ENCODE assay signal across 18 mouse cellular contexts in the genomic region with DNA sequence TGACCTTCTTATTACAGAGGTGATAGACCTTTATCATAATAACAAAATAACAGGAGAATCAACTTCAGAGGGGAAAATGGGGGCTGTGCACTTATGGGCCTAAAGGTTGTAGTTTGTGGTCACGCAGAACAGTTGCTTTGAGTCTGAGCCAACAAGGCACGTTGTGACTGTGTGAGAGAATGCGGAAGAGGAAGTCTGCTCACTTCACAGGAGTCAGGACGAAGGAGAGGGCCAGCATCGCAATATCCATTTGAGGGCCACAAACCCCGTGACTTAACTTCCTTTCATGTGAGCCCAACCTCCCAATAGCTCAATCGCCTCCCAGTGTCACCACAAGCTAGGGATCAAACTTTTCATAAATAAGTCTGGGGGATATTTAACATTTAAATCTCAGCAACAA.
DNase-seq lines count a peak whose midpoint lies in the region; ATAC-seq and TF ChIP-seq lines count a peak whose summit lies in the region.
"Had no signal": no experiment of that assay in that cellular context is flagged by ENCODE, and none has a peak within 500 bp of the region (broad histone marks: within the 10 kb centered on the region; RNA-seq: fewer than 3 reads in every experiment).

No protein-coding gene starts in this region.

- no peaks in the 10 kb centered on the region for H3K36me3 ChIP-seq in spleen, adult 2 months (ENCODE audit: control insufficient read depth, insufficient read depth, low read length)
- no peaks in the 10 kb centered on the region for H3K36me3 ChIP-seq in MEL (ENCODE audit: control insufficient read depth in 1 of 2, insufficient read depth in 2 of 2, low read length in 2 of 2)
- H3K36me3 ChIP-seq: embryonic facial prominence, embryonic 15.5 days; forebrain, embryonic 12.5 days; hindbrain, embryonic 13.5 days had no signal

- H3K79me2 ChIP-seq in MEL (ENCODE audit: control insufficient read depth, insufficient read depth, low read length, poor library complexity): no peaks in the 10 kb centered on the region

- peak; percentile 91 for ATAC-seq in neutrophil, adult 5-6 weeks (ENCODE audit: extremely low read depth, insufficient number of reproducible peaks, low FRiP score, poor library complexity, severe bottlenecking)
- ATAC-seq: intestine, embryonic 16.5 days had no signal

- peaks cover 15% of the 10 kb centered on the region; the same call in 1 of the 2 replicates for H3K4me1 ChIP-seq in spleen, adult 2 months (ENCODE audit: control insufficient read depth, insufficient read depth, insufficient read length)
- no peaks in the 10 kb centered on the region for H3K4me1 ChIP-seq in MEL (ENCODE audit: control insufficient read depth in 1 of 2, insufficient read depth in 2 of 2, low read length in 2 of 2)
- H3K4me1 ChIP-seq: forebrain, embryonic 12.5 days; hindbrain, embryonic 13.5 days had no signal

- H3K4me3 ChIP-seq in spleen, adult 2 months (ENCODE audit: extremely low read depth, insufficient read depth, insufficient read length): no peak overlapping the region
- no peak overlapping the region for H3K4me3 ChIP-seq in MEL (ENCODE audit: control insufficient read depth in 1 of 2, insufficient read depth in 1 of 2, low read depth in 2 of 2, low read length in 2 of 2)
- H3K4me3 ChIP-seq: embryonic facial prominence, embryonic 15.5 days; forebrain, embryonic 12.5 days; hindbrain, embryonic 13.5 days had no signal

- no peak for TF ChIP-seq EP300 in MEL (IDR thresholded peaks at IDR 0.05; ENCODE audit: low read depth in 1 of 2, low read length in 2 of 2)

- no peaks in the 10 kb centered on the region for H3K27me3 ChIP-seq in spleen, adult 2 months (ENCODE audit: control insufficient read depth, insufficient read depth, low read length)
- peaks cover 0 to 1% of the 10 kb centered on the region in 2 experiments; a peak in 1 of 4 replicates for H3K27me3 ChIP-seq in MEL (ENCODE audit: control insufficient read depth in 1 of 2, insufficient read depth in 2 of 2, low read length in 2 of 2)
- H3K27me3 ChIP-seq: embryonic facial prominence, embryonic 15.5 days had no signal

- no peak overlapping the region for H3K9ac ChIP-seq in MEL (ENCODE audit: control insufficient read depth, low read depth, low read length, poor library complexity, severe bottlenecking)
- H3K9ac ChIP-seq: embryonic facial prominence, embryonic 15.5 days; forebrain, embryonic 12.5 days; hindbrain, embryonic 13.5 days; liver, embryonic 14.5 days had no signal

- DNase-seq in spleen, adult 2 months (ENCODE audit: low read depth in 1 of 2, low spot score in 2 of 2): peak; percentile 34 to 45
- no peak for DNase-seq in spleen, adult 12 weeks (ENCODE audit: low spot score)
- peak; percentile 35 for DNase-seq in MEL (ENCODE audit: low read depth, low spot score)
- DNase-seq in lung, postnatal 25 days (ENCODE audit: low spot score): peak; percentile 28
- no peak for DNase-seq in urinary bladder, postnatal 4 days (ENCODE audit: low spot score in 2 of 2)
- no peak for DNase-seq in kidney, adult 8-10 months
- DNase-seq: adrenal gland, adult 2 months; cerebellum, adult 8-10 months; kidney, postnatal 14 days; left cerebral cortex, postnatal 4 days; right cerebral cortex, postnatal 25 days; thymus, adult 2 months had no signal

- H3K27ac ChIP-seq in spleen, adult 2 months (ENCODE audit: insufficient read depth, low read length): no peak overlapping the region
- H3K27ac ChIP-seq in MEL (ENCODE audit: control insufficient read depth, low read depth, low read length): no peak overlapping the region
- H3K27ac ChIP-seq: embryonic facial prominence, embryonic 15.5 days; forebrain, embryonic 12.5 days; hindbrain, embryonic 13.5 days; liver, embryonic 14.5 days had no signal

- no peaks in the 10 kb centered on the region for H3K9me3 ChIP-seq in MEL (replicated peaks; ENCODE audit: insufficient read depth, low read length)
- H3K9me3 ChIP-seq: embryonic facial prominence, embryonic 15.5 days; forebrain, embryonic 12.5 days; hindbrain, embryonic 13.5 days had no signal

- TF ChIP-seq RAD21 in MEL (IDR thresholded peaks at IDR 0.05; ENCODE audit: low read depth, low read length): no peak

- no peak for TF ChIP-seq POLR2A in spleen, adult 2 months (IDR thresholded peaks at IDR 0.05; ENCODE audit: low read depth, low read length)
- TF ChIP-seq POLR2A in MEL (IDR thresholded peaks at IDR 0.05; ENCODE audit: control insufficient read depth in 1 of 2, insufficient read depth in 1 of 2, low read depth in 1 of 2, low read length in 2 of 2, poor library complexity in 1 of 2): no peak

- TF ChIP-seq CTCF in spleen, adult 2 months (IDR thresholded peaks at IDR 0.05; ENCODE audit: extremely low read depth, insufficient read depth, insufficient read length, insufficient replicate concordance): no peak
- TF ChIP-seq CTCF in MEL (IDR thresholded peaks at IDR 0.05 in 2 of 3, conservative IDR thresholded peaks at IDR 0.05 in 1 of 3; ENCODE audit: control insufficient read depth in 1 of 3, insufficient read depth in 1 of 3, low read depth in 2 of 3, low read length in 3 of 3, poor library complexity in 1 of 3, severe bottlenecking in 1 of 3): no peak

- WGBS in spleen, adult 2 months: 15% methylated on average over 7 of the region's 7 CpGs

TF ChIP-seq in MEL, 35 proteins besides CTCF, POLR2A, EP300 and RAD21:
- no peak for TF ChIP-seq E2F4 (IDR thresholded peaks at IDR 0.05; ENCODE audit: borderline replicate concordance, low read depth, low read length)
- TF ChIP-seq ZKSCAN1 (IDR thresholded peaks at IDR 0.05; ENCODE audit: low read depth, low read length): no peak
- no peak for TF ChIP-seq MAZ (IDR thresholded peaks at IDR 0.05; ENCODE audit: low read depth, low read length)
- TF ChIP-seq POLR2AphosphoS5 (IDR thresholded peaks at IDR 0.05; ENCODE audit: borderline replicate concordance, low read depth, low read length): no peak
- TF ChIP-seq HCFC1 (IDR thresholded peaks at IDR 0.05; ENCODE audit: low read depth, low read length): no peak
- TF ChIP-seq NELFE (IDR thresholded peaks at IDR 0.05; ENCODE audit: low read depth, low read length): no peak
- no peak for TF ChIP-seq BHLHE40 (IDR thresholded peaks at IDR 0.05; ENCODE audit: borderline replicate concordance, low read depth, low read length)
- TF ChIP-seq NRF1 (IDR thresholded peaks at IDR 0.05; ENCODE audit: insufficient read depth, low read depth, low read length, poor library complexity, severe bottlenecking): no peak
- no peak for TF ChIP-seq ZMIZ1 (IDR thresholded peaks at IDR 0.05; ENCODE audit: low read depth, low read length)
- no peak for TF ChIP-seq ZNF384 (IDR thresholded peaks at IDR 0.05; ENCODE audit: low read depth, low read length)
- TF ChIP-seq CHD2 (IDR thresholded peaks at IDR 0.05; ENCODE audit: low read length): no peak
- TF ChIP-seq GABPA (IDR thresholded peaks at IDR 0.05; ENCODE audit: low read depth, low read length): no peak
TF ChIP-seq in MEL: peak in this region for 0.

Comparison
In these comparisons a context has a peak if more than half of its experiments do, and no peak if none do; other contexts are left out.
1. DNase-seq: peak in spleen, adult 2 months (2 of 2), MEL (single experiment) and lung, postnatal 25 days (single experiment); none in spleen, adult 12 weeks (single experiment), urinary bladder, postnatal 4 days (0 of 2) and kidney, adult 8-10 months (0 of 2).